Mouse (Mus musculus) left cerebral cortex, postnatal 36 days (tissue): ENCODE measurements around the gene Banp. TPM values are rescaled to one million over a fixed set of nuclear protein-coding genes. Genes with fewer than 3 reads are reported as not detected.

ENCODE experiments used
- DNase-seq, 2 experiments: peaks; one replicate each; pipeline ENCODE4 v3.0.0; 2021 to 2022; ENCODE audit warnings: low spot score in 2 of 2, mixed read lengths in 1 of 2
- intact Hi-C: fragments of 180-260 bp; cut with DNase I; formaldehyde crosslinking; loops from one replicate; pipeline ENCODE4 v1.15.1; 2025
- microRNA-seq: library from miRNA; unstranded; fragments of <30 nt; microRNA quantifications from one replicate; pipeline ENCODE4 v1.2.0, GENCODE M21; 2022
- total RNA-seq, 2 experiments: library from RNA; stranded (reverse); gene quantifications; 2 replicates each; pipeline ENCODE4 v1.2.3; 2021

Banp gene
- total RNA-seq, 2 experiments from 2014 or later, result 25.8 to 47.8 TPM

- DNase-seq, result no peak
- intact Hi-C loops, result no loop called here
Observed at GRCm38 (mm10) chr8:122078321-122078720, 128.8 kb downstream of the Banp start.

Small RNA genes lying within 50 kb of the gene (microRNA-seq; reads per million reads assigned to microRNA genes)
- 1.0 reads per million for gene Mir7237

Other genes with a start within 250 kb of the Banp start
- 100 to 1,000 TPM; 280 to 293 TPM for gene Jph3, start 220.1 kb upstream of the Banp start, total RNA-seq
- 10 to 100 TPM; 29.0 to 34.2 TPM for gene Klhdc4, start 120.2 kb upstream of the Banp start, total RNA-seq
- gene Slc7a5, start 42.1 kb upstream of the Banp start, total RNA-seq, result 10 to 100 TPM; 61.9 to 73.8 TPM
- gene Car5a, start 4.8 kb upstream of the Banp start, total RNA-seq, result not detected